Mouse (Mus musculus) kidney, postnatal 0 days (tissue): Measurements from ENCODE around the gene Mfsd2a. TPM values are rescaled to one million over a fixed set of nuclear protein-coding genes. Genes with fewer than 3 reads are reported as not detected.

Experiments
- ATAC-seq: fragments of 200-750 bp; cut with Nextera tagmentation; replicated peaks from 2 replicates; pipeline ENCODE4 v1.8.0; 2017; ENCODE audit warnings: low read depth, moderate number of reproducible peaks, moderate TSS enrichment, moderate library complexity; ENCODE audit not compliant: low FRiP score
- DNase-seq: peaks from one replicate; pipeline ENCODE4 v3.0.0-alpha.2; 2016; ENCODE audit warnings: low spot score
- H3K27ac ChIP-seq: fragments of 300-500 bp; sonication (generic); 2 replicates; pipeline ENCODE4 v1.5.1; 2014; ENCODE audit warnings: mild to moderate bottlenecking
- H3K27me3 ChIP-seq: fragments of 300-500 bp; sonication (generic); 2 replicates; pipeline ENCODE4 v1.6.1; 2014; ENCODE audit warnings: low read length, mixed read lengths; ENCODE audit not compliant: insufficient read depth
- H3K36me3 ChIP-seq: fragments of 300-500 bp; sonication (generic); 2 replicates; pipeline ENCODE4 v1.6.1; 2014; ENCODE audit warnings: low read length, mixed read lengths; ENCODE audit not compliant: insufficient read depth
- H3K4me1 ChIP-seq: fragments of 300-500 bp; sonication (generic); replicated peaks from 2 replicates; pipeline ENCODE4 v1.6.1; 2014; ENCODE audit warnings: antibody characterized with exemption, low read length, mixed read lengths; ENCODE audit not compliant: insufficient read depth
- H3K4me2 ChIP-seq: fragments of 300-500 bp; sonication (generic); 2 replicates; pipeline ENCODE4 v1.6.1; 2014; ENCODE audit warnings: mild to moderate bottlenecking, low read length, moderate library complexity, mixed read lengths
- H3K4me3 ChIP-seq: fragments of 300-500 bp; sonication (generic); replicated peaks from 2 replicates; pipeline ENCODE4 v1.5.1; 2014; ENCODE audit warnings: low read depth, low read length
- H3K9ac ChIP-seq: fragments of 300-500 bp; sonication (generic); 2 replicates; pipeline ENCODE4 v1.6.1; 2014; ENCODE audit warnings: low read depth, low read length
- H3K9me3 ChIP-seq: fragments of 300-500 bp; sonication (generic); replicated peaks from 2 replicates; pipeline ENCODE4 v1.6.1; 2016; ENCODE audit warnings: low read length, inconsistent platforms, mixed read lengths
- CTCF ChIP-seq: IDR thresholded peaks from 2 replicates; pipeline ENCODE4 v1.5.1; 2016; ENCODE audit warnings: antibody characterized with exemption, low read depth, mild to moderate bottlenecking, moderate library complexity
- WGBS: fragments of 180-500 bp; shearing (Covaris S2); extraction: QIAGEN DNeasy Blood & Tissue Kit; methylation state at CpG from one replicate; pipeline ENCODE4 v1.1.7; 2014; 5-methylcytosine and 5-hydroxymethylcytosine counted together
- polyA plus RNA-seq: library from polyadenylated mRNA; unstranded; fragments of >200 nt; fragmentation: Nextera tagmentation; extraction: Ambion mirVana; gene quantifications from 2 replicates; pipeline ENCODE4 v1.2.1, GENCODE M21; 2015

Gene Mfsd2a
- polyA plus RNA-seq, 1 experiment from 2014 or later: 1.8 TPM

GRCm38 (mm10) chr4:122981930-122982329 lies 20.9 kb upstream of the Mfsd2a start:
- Histone ChIP-seq H3K27me3 (0 out of 2 replicates have a peak, but pooled peaks cover 7% of the 10 kb centered on the region), H3K36me3 (no peaks in the 10 kb centered on the region), H3K4me3 (no peak overlapping the region), H3K9ac (no peak overlapping the region), H3K9me3 (no peaks in the 10 kb centered on the region), H3K4me2 (no peak overlapping the region), H3K27ac (no peak overlapping the region), H3K4me1 (peaks cover 4% of the 10 kb centered on the region; the same call in 1 of the 2 replicates)
- no peak for DNase-seq
- no peak for TF ChIP-seq CTCF
- 54% methylated on average over 3 of the region's 3 CpGs for WGBS
- no peak for ATAC-seq

- no peak overlapping the region for H3K9ac ChIP-seq
- H3K4me1 ChIP-seq: peaks cover 4% of the 10 kb centered on the region; the same call in 1 of the 2 replicates
- no peak for ATAC-seq
- 76% methylated on average over 7 of the region's 7 CpGs for WGBS
- DNase-seq: no peak
- no peaks in the 10 kb centered on the region for H3K9me3 ChIP-seq
- H3K4me2 ChIP-seq: no peak overlapping the region
- no peak overlapping the region for H3K27ac ChIP-seq
- H3K36me3 ChIP-seq: no peaks in the 10 kb centered on the region
- 0 out of 2 replicates have a peak, but pooled peaks cover 7% of the 10 kb centered on the region for H3K27me3 ChIP-seq
- TF ChIP-seq CTCF: no peak
- no peak overlapping the region for H3K4me3 ChIP-seq
These were observed 20.2 kb upstream of the Mfsd2a start for GRCm38 (mm10) chr4:122981238-122981637.

GRCm38 (mm10) chr4:122980684-122981083 lies 19.7 kb upstream of the Mfsd2a start:
- H3K36me3 ChIP-seq: no peaks in the 10 kb centered on the region
- peaks cover 4% of the 10 kb centered on the region; the same call in 1 of the 2 replicates for H3K4me1 ChIP-seq
- H3K27ac ChIP-seq: no peak overlapping the region
- no peaks in the 10 kb centered on the region for H3K9me3 ChIP-seq
- DNase-seq (no peak), ATAC-seq (no peak)
- H3K27me3 ChIP-seq: 0 out of 2 replicates have a peak, but pooled peaks cover 7% of the 10 kb centered on the region
- no peak for TF ChIP-seq CTCF
- H3K4me3 ChIP-seq: no peak overlapping the region
- no peak overlapping the region for H3K9ac ChIP-seq
- WGBS: 56% methylated on average over 2 of the region's 2 CpGs
- H3K4me2 ChIP-seq: no peak overlapping the region

- peaks cover 4% of the 10 kb centered on the region; the same call in 1 of the 2 replicates for H3K4me1 ChIP-seq
- TF ChIP-seq CTCF: no peak
- H3K36me3 ChIP-seq: no peaks in the 10 kb centered on the region
- H3K9ac ChIP-seq: no peak overlapping the region
- 74% methylated on average over 3 of the region's 3 CpGs for WGBS
- no peaks in the 10 kb centered on the region for H3K9me3 ChIP-seq
- ATAC-seq: no peak
- H3K4me2 ChIP-seq: no peak overlapping the region
- no peak overlapping the region for H3K27ac ChIP-seq
- 0 out of 2 replicates have a peak, but pooled peaks cover 7% of the 10 kb centered on the region for H3K27me3 ChIP-seq
- no peak for DNase-seq
- H3K4me3 ChIP-seq: no peak overlapping the region
These were observed 18.8 kb upstream of the Mfsd2a start for GRCm38 (mm10) chr4:122979826-122980225.

GRCm38 (mm10) chr4:122978850-122979249 lies 17.9 kb upstream of the Mfsd2a start:
- Histone ChIP-seq H3K4me1 (peaks cover 4% of the 10 kb centered on the region; the same call in 1 of the 2 replicates), H3K36me3 (no peaks in the 10 kb centered on the region), H3K4me3 (no peak overlapping the region), H3K9me3 (no peaks in the 10 kb centered on the region), H3K9ac (no peak overlapping the region), H3K27ac (no peak overlapping the region), H3K4me2 (no peak overlapping the region), H3K27me3 (0 out of 2 replicates have a peak, but pooled peaks cover 5% of the 10 kb centered on the region)
- ATAC-seq: no peak
- no peak for DNase-seq
- no peak for TF ChIP-seq CTCF
- WGBS: 57% methylated on average over 2 of the region's 2 CpGs

GRCm38 (mm10) chr4:122976885-122977284 lies 15.9 kb upstream of the Mfsd2a start:
- H3K9ac ChIP-seq: no peak overlapping the region
- no peak overlapping the region for H3K4me2 ChIP-seq
- ATAC-seq (no peak), DNase-seq (no peak)
- H3K36me3 ChIP-seq: no peaks in the 10 kb centered on the region
- H3K27me3 ChIP-seq: no peaks in the 10 kb centered on the region
- TF ChIP-seq CTCF: no peak
- no peak overlapping the region for H3K27ac ChIP-seq
- no peaks in the 10 kb centered on the region for H3K9me3 ChIP-seq
- no peaks in the 10 kb centered on the region for H3K4me1 ChIP-seq
- H3K4me3 ChIP-seq: no peak overlapping the region
- 76% methylated on average over 4 of the region's 4 CpGs for WGBS
